Mouse (Mus musculus) liver, embryonic 13.5 days (tissue): ENCODE results near the gene D930020B18Rik. TPM values are rescaled to one million over a fixed set of nuclear protein-coding genes. Genes with fewer than 3 reads are reported as not detected.

ENCODE experiments used
- ATAC-seq: fragments of 200-750 bp; cut with Nextera tagmentation; 2 replicates; pipeline ENCODE4 v1.8.0; 2017; ENCODE audit warnings: low read depth, mild to moderate bottlenecking, moderate number of reproducible peaks, moderate library complexity
- DNase-seq: peaks from one replicate; pipeline ENCODE4 v3.0.0; 2022
- H3K27ac ChIP-seq: fragments of 300-500 bp; sonication (generic); 2 replicates; pipeline ENCODE4 v1.5.1; 2015; ENCODE audit warnings: moderate library complexity, mild to moderate bottlenecking, inconsistent platforms
- H3K27me3 ChIP-seq: fragments of 300-500 bp; sonication (generic); 2 replicates; pipeline ENCODE4 v1.6.1; 2015; ENCODE audit warnings: mild to moderate bottlenecking, inconsistent platforms
- H3K36me3 ChIP-seq: fragments of 300-500 bp; sonication (generic); 2 replicates; pipeline ENCODE4 v1.6.1; 2015; ENCODE audit warnings: mild to moderate bottlenecking, inconsistent platforms
- H3K4me1 ChIP-seq: fragments of 300-500 bp; sonication (generic); replicated peaks from 2 replicates; pipeline ENCODE4 v1.6.1; 2015; ENCODE audit warnings: inconsistent platforms
- H3K4me2 ChIP-seq: fragments of 300-500 bp; sonication (generic); 2 replicates; pipeline ENCODE4 v1.6.1; 2015; ENCODE audit warnings: inconsistent platforms, mild to moderate bottlenecking, moderate library complexity
- H3K4me3 ChIP-seq: fragments of 300-500 bp; sonication (generic); replicated peaks from 2 replicates; pipeline ENCODE4 v1.5.1; 2015; ENCODE audit warnings: mild to moderate bottlenecking, inconsistent platforms
- H3K9ac ChIP-seq: fragments of 300-500 bp; sonication (generic); 2 replicates; pipeline ENCODE4 v1.6.1; 2015; ENCODE audit warnings: mild to moderate bottlenecking, inconsistent platforms
- H3K9me3 ChIP-seq: fragments of 300-500 bp; sonication (generic); replicated peaks from 2 replicates; pipeline ENCODE4 v1.6.1; 2016; ENCODE audit warnings: inconsistent platforms
- WGBS: fragments of 180-500 bp; shearing (Covaris S2); methylation state at CpG from one replicate; pipeline ENCODE4 v1.1.7; 2015; ENCODE audit not compliant: insufficient replicate concordance; 5-methylcytosine and 5-hydroxymethylcytosine counted together
- polyA plus RNA-seq: library from polyadenylated mRNA; unstranded; fragments of >200 nt; fragmentation: Nextera tagmentation; extraction: Ambion mirVana; gene quantifications from 2 replicates; pipeline ENCODE4 v1.2.1, GENCODE M21; 2015

Gene D930020B18Rik
- polyA plus RNA-seq, 1 experiment from 2014 or later: not detected

DNA sequence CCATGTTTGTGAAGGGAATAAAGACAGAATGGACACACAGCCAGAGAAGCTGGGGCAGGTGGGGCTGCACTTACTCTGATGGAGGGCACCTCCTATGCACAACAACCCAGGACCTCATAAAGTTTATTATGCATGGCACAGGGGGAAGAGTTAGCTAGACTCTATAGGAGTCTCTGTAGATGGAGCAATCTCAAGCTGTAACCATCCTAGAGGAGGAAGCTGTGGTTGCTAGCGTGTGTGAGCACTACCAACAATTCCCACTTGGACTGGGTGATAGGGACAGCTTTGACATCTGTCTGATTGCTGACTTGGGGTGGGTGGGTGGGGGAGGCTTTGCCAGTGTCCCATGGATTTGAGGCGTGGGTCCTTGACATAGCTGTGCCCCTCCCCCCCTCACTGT, 39.5 kb downstream of the D930020B18Rik start:
- WGBS: 39% methylated on average over 2 of the region's 2 CpGs
- DNase-seq (no peak), ATAC-seq (no peak)

DNA sequence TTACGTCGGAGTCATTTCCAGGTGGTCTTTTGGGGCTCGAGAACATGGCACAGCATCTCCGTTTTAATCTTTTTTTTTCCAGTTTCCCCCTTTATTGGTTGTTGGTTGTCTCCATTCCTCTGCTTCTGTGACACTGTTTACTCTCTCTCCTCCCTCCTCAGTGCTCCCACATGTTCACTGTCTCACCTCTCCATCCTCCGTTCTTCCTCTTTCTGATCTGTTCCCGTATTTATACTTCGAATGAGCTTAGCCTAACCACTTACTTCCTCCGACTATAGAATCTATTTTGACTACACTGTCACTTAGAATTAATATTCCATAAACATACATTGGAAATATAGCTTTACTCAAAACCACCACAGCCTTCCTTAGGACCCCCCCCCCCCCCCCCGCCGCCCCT, 41.2 kb downstream of the D930020B18Rik start:
- no peaks in the 10 kb centered on the region for H3K27me3 ChIP-seq
- H3K27ac ChIP-seq: no peak overlapping the region
- WGBS: 57% methylated on average over 10 of the region's 10 CpGs
- no peaks in the 10 kb centered on the region for H3K36me3 ChIP-seq
- no peak overlapping the region for H3K9ac ChIP-seq
- no peaks in the 10 kb centered on the region for H3K4me1 ChIP-seq
- ATAC-seq (no peak), DNase-seq (no peak)
- no peak overlapping the region for H3K4me2 ChIP-seq
- H3K9me3 ChIP-seq: no peaks in the 10 kb centered on the region
- H3K4me3 ChIP-seq: no peak overlapping the region

More for the DNA sequence above, 39.5 kb downstream of the D930020B18Rik start:
- no peak overlapping the region for H3K4me2 ChIP-seq
- H3K36me3 ChIP-seq: no peaks in the 10 kb centered on the region
- no peak overlapping the region for H3K27ac ChIP-seq
- H3K9ac ChIP-seq: no peak overlapping the region
- no peaks in the 10 kb centered on the region for H3K27me3 ChIP-seq
- H3K4me3 ChIP-seq: no peak overlapping the region
- no peaks in the 10 kb centered on the region for H3K4me1 ChIP-seq
- H3K9me3 ChIP-seq: no peaks in the 10 kb centered on the region

DNA sequence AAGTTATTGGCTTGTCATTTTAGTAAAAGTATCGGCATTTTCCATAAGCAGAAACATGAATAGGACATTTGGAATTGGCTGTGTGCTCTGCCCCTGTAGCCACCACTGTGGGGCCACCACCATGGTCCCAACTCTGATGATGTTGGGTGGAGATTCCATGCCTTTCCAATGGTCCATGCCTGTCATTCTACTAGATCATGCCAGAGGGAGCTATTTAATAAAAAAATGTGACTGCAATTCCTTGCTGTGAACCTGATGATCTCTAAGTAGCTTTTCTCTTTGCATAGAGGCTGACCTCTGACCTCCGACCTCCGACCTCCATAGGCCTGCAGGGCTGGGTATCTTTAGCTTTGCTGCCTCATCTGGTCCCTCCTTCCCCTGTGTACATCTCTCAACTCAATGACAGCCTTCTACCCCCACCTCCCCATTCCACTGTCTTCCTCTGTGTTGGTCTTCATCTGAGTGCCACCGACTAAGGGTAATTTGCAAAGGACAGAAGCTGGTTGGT, 44.8 kb downstream of the D930020B18Rik start:
- no peaks in the 10 kb centered on the region for H3K27me3 ChIP-seq
- no peaks in the 10 kb centered on the region for H3K9me3 ChIP-seq
- no peak for ATAC-seq
- no peak overlapping the region for H3K4me2 ChIP-seq
- no peak for DNase-seq
- no peak overlapping the region for H3K4me3 ChIP-seq
- WGBS: 62% methylated on average over 4 of the region's 4 CpGs
- no peak overlapping the region for H3K27ac ChIP-seq
- H3K36me3 ChIP-seq: no peaks in the 10 kb centered on the region
- no peaks in the 10 kb centered on the region for H3K4me1 ChIP-seq
- no peak overlapping the region for H3K9ac ChIP-seq

DNA sequence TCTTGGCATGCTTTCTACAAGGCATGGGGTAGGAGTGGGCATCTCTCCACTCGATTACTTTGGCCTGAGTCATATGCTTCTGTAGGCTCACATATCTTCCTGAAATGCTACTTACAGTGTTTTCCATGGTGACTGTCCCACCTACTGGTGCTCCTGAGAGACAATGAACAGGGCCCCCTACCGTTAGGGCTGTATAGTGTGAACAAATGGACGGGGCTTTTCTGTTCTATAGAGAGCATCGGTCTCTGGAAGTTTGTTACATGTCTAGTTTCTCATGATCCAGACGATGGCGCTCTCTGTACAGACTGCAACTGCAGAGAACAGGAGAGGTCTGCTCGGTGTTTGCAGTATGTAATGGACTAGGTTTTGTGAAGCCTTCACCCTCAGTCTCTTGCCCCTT, 46.1 kb downstream of the D930020B18Rik start:
- H3K27me3 ChIP-seq: no peaks in the 10 kb centered on the region
- H3K4me1 ChIP-seq: no peaks in the 10 kb centered on the region
- H3K4me2 ChIP-seq: no peak overlapping the region
- H3K4me3 ChIP-seq: no peak overlapping the region
- WGBS: 58% methylated on average over 7 of the region's 7 CpGs
- H3K9me3 ChIP-seq: no peaks in the 10 kb centered on the region
- DNase-seq: no peak
- no peak overlapping the region for H3K27ac ChIP-seq
- no peak for ATAC-seq
- no peak overlapping the region for H3K9ac ChIP-seq
- no peaks in the 10 kb centered on the region for H3K36me3 ChIP-seq

DNA sequence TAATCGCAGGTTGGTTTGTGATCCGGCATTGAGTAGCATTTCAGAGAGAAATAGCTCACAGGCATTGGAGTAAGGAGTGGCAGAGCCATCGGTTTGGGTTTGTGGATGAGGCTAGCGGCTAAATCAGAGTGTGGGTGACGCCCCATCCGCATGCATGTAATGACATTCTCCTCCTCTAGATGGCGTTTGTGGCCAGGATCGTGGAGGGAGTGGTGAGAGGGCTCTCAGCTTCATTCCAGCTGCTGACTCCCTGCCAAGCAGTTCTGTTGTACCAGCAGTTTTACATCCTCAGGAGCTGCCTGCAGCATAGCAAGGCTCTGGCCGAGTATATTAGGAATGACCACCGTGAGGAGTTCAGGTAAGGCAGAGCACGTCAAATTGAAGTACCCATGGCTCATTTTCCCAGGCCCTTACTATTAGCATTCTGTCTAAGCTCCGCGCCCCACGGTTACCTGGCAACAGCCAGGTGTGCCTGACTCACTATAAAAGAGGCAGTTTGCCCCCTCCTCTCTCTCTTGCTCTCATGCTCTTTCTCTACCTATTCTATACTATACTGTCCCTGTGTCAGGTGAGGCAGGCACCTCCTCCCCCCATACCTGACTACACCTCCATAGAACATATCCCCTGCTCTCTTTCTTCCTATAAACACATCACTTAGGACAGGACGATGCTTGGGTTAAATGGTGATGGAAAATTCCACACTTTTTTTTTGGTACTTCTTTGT, 48.4 kb downstream of the D930020B18Rik start:
- 0 out of 2 replicates have a peak, but pooled peaks have one; percentile 55 for ATAC-seq
- no peak overlapping the region for H3K4me2 ChIP-seq
- no peaks in the 10 kb centered on the region for H3K4me1 ChIP-seq
- no peaks in the 10 kb centered on the region for H3K36me3 ChIP-seq
- H3K27me3 ChIP-seq: no peaks in the 10 kb centered on the region
- H3K27ac ChIP-seq: no peak overlapping the region
- no peaks in the 10 kb centered on the region for H3K9me3 ChIP-seq
- DNase-seq: peak; percentile 18
- H3K4me3 ChIP-seq: no peak overlapping the region
- H3K9ac ChIP-seq: no peak overlapping the region
- 25% methylated on average over 15 of the region's 15 CpGs for whole genome bisulfite sequencing

DNA sequence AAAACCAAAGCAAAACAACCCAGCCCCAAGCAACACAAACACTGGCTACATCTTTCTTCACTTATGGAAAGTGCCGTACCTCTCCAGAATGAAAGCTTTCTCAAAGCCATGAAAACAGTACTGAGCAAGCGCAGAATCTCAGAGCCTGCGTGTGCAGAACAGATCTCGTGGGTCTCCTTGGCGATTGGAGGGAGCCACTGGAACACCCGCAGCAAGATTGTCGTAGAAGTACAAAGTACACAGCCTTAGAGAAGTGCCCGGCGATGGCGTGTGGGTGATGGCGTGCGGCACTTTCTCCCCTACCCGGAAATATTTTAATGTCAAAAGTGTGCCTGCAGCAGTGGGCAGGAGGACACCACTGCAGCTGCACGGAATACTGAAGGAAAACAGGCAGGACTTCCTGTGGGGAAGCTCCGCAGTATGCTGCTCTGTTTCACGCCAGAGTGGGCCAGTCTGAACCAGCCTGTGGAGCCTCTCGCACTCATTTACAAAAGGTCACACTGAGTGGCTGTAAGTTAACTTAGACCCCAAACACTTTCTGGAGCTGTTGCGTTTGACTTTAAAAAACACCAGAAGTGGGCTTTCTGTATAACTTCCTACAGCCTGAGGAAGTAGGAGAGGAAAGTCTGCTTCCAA, 51.7 kb downstream of the D930020B18Rik start:
- Histone ChIP-seq H3K4me1 (no peaks in the 10 kb centered on the region), H3K27me3 (no peaks in the 10 kb centered on the region), H3K9ac (no peak overlapping the region), H3K9me3 (no peaks in the 10 kb centered on the region), H3K4me3 (peak overlapping the region; percentile 17), H3K27ac (no peak overlapping the region), H3K4me2 (peak overlapping the region; percentile 46), H3K36me3 (no peaks in the 10 kb centered on the region)
- WGBS: 29% methylated on average over 18 of the region's 18 CpGs
- DNase-seq: no peak
- ATAC-seq: no peak

DNA sequence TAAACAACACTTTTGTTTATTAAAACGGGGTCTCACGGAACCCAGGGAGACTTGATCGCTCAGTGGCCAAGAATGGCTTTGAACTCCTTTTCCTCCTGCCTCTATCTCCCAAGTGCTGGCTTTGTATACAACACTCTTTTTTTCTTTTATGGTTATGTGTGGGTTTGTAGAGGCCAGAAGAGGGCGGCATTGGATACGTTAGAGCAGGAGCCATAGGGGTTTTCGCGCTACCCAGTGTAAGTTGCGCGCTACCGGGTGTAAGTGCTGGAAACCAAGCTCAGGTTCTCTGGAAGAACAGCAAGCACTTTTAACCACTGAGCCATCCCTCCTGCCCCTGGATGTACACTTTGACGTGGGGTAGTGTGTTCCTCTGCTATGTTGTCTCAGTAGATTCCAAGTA, 53.2 kb downstream of the D930020B18Rik start:
- Histone ChIP-seq H3K4me2 (no peak overlapping the region), H3K4me3 (no peak overlapping the region), H3K9me3 (no peaks in the 10 kb centered on the region), H3K4me1 (no peaks in the 10 kb centered on the region), H3K36me3 (no peaks in the 10 kb centered on the region), H3K27ac (no peak overlapping the region), H3K27me3 (no peaks in the 10 kb centered on the region), H3K9ac (no peak overlapping the region)
- WGBS: 83% methylated on average over 11 of the region's 11 CpGs
- DNase-seq: no peak
- no peak for ATAC-seq

DNA sequence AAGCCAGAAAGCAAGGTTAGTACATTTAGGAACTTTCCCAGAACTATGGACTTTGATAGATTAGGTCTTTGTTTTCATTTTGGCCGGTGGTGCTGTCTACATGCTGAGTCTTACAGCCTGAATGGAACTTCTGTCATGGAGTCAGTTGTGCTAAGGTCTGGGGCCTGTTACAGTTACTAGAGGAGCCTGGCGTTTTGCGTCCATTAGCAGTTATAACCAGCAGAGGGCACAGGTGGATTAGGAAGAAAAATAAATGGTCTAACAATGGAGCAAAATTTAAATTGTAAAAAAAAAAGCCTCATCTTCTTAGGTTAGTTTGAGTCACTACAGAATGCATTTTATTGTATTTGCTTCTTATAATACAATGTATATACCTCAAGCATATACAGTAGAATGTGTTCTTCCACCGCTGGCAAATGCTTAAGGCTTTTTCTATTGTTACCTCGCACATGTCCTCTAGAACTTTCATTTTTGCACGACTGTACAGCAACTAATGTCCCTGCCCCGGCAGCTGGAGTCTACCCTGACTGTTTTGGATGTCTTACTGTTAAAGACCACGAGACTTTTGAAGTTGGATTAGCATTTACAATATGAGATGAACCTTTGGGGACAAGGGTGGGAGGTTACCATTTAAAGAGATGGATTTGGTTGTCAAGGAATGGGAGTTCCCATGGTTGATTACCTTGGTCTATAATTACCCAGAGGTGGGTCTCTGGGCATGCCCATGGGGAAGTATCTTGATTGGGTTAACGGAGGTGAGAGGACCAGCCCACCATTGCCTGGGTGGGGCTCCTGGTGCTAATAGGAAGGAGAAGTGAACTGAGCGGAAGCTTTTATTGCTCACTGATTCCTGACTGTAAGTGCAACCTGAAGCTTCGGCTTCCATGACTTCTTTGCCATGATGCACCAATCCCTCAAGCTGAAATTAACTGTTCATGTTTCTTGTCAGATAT, 60.2 kb downstream of the D930020B18Rik start:
- Histone ChIP-seq H3K4me1 (no peaks in the 10 kb centered on the region), H3K27ac (no peak overlapping the region), H3K27me3 (no peaks in the 10 kb centered on the region), H3K4me2 (no peak overlapping the region), H3K9me3 (no peaks in the 10 kb centered on the region), H3K9ac (no peak overlapping the region), H3K4me3 (no peak overlapping the region), H3K36me3 (no peaks in the 10 kb centered on the region)
- WGBS: 39% methylated on average over 11 of the region's 11 CpGs
- DNase-seq (no peak), ATAC-seq (no peak)

DNA sequence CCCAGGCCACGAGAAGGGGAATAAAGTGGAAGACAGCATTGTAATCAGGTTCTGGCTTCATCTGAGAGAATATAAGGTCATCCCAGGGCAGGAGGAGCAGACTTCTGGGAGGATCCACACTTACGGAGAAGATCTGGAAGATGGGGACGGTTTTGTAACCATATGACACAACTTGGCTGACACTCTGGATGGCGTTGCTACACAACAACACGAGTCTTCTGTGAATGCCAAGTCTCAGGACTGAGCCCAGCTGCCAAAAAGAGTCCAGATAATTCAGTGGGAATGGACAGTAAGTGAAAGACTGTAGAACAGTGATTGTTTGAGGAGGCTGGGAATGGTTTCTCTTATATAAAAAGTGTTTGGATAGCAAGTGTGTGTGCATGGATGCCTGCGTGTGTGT, 62.2 kb downstream of the D930020B18Rik start:
- H3K4me3 ChIP-seq: no peak overlapping the region
- H3K9ac ChIP-seq: no peak overlapping the region
- no peaks in the 10 kb centered on the region for H3K9me3 ChIP-seq
- no peaks in the 10 kb centered on the region for H3K27me3 ChIP-seq
- no peak overlapping the region for H3K27ac ChIP-seq
- DNase-seq (no peak), ATAC-seq (no peak)
- no peak overlapping the region for H3K4me2 ChIP-seq
- WGBS: 65% methylated on average over 6 of the region's 6 CpGs
- no peaks in the 10 kb centered on the region for H3K4me1 ChIP-seq
- no peaks in the 10 kb centered on the region for H3K36me3 ChIP-seq

DNA sequence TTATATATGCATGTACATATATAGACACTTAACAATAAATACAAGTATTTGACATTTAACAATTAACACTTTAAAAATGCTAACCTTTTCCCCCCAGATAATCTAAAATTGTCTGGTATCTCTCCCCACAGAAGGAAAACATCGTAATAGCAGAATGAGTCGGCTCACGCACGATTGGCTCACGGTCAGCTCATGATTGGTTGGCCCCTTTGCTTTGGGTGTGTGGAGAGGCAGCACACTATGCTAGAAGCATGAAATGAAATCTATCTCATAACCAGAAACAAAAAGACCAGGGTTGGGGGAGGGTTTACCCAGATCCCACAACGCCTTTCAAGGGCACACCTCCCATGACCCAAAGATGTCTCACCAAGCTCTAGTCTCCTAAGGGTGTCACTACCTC, 63.5 kb downstream of the D930020B18Rik start:
- Histone ChIP-seq H3K4me2 (no peak overlapping the region), H3K9me3 (no peaks in the 10 kb centered on the region), H3K27me3 (no peaks in the 10 kb centered on the region), H3K36me3 (no peaks in the 10 kb centered on the region), H3K27ac (no peak overlapping the region), H3K9ac (no peak overlapping the region), H3K4me1 (no peaks in the 10 kb centered on the region), H3K4me3 (no peak overlapping the region)
- ATAC-seq (no peak), DNase-seq (no peak)
- WGBS: 56% methylated on average over 6 of the region's 6 CpGs
